Mouse (Mus musculus) heart, adult 9 months (tissue): ENCODE data around the gene Slc25a31.
A peak's percentile ranks its signal among the peaks of the same experiment; 100 is the strongest.

Experiments used
- DNase-seq, 2 experiments: peaks; one replicate each; pipeline ENCODE4 v3.0.0; 2022; ENCODE audit warnings: low spot score in 2 of 2

Slc25a31 gene

DNA sequence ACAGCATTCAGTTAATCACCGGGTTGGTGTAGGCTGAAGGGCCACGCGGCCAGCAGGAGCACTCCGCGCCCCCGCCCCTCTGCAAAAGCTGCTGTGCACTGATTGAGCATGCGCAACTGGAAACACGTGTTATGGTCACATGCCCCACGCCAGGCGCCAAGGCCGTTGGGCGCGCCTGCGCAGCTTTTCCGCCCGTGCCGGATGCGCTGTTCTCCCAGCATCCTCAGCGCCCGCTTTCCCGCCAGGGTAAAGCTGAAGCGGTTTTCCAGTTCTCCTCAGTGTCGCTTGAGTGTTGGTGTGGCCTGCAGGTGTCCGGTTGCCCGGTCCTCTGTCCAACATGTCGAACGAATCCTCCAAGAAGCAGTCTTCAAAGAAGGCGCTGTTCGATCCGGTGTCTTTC, at the start of gene Slc25a31:
Gene Slc25a31 (plus strand): TSS at position 201 of the 400 bp plus-strand sequence.
- no peak for DNase-seq

DNA sequence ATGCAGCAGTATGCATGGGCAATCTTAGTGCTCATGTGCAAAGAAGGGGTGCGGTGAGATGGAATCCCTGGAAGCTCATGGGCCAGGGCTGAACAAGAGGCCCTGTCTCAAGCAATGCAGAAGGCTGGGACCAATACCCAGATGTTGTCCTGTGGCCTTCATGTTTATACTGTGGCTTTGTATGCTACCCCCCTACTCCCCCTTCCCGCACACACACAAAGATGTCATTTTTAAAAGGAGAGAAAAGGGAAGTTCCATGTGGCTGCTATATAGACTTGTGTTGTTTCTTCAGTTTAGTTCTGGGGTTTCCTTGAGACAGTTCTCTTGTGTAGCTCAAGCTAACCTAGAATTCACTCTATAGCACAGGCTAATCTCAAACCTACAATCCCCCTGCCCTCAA, 48.4 kb upstream of the Slc25a31 start:
- no peak for DNase-seq

DNA sequence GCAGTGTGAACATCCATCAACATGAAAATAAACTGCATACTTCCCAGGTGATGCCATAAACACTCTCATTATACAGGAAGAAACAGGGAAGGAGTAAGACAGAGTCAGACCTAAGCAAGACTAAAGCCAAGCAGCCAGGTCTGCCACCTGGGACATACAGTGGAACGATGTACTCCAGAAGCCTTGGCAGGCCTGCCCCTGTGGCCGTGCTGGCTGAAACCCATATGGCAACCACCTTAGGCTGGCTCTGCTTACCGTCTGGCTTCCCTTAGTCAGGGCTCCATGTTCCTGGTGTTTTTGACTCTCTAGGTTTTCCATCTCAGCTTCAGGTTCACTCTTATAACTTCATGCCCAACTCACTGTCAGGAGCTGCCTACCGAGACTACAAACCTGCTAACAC, 42.5 kb upstream of the Slc25a31 start:
- peak in 1 of 2 experiments; percentile 21 for DNase-seq

DNA sequence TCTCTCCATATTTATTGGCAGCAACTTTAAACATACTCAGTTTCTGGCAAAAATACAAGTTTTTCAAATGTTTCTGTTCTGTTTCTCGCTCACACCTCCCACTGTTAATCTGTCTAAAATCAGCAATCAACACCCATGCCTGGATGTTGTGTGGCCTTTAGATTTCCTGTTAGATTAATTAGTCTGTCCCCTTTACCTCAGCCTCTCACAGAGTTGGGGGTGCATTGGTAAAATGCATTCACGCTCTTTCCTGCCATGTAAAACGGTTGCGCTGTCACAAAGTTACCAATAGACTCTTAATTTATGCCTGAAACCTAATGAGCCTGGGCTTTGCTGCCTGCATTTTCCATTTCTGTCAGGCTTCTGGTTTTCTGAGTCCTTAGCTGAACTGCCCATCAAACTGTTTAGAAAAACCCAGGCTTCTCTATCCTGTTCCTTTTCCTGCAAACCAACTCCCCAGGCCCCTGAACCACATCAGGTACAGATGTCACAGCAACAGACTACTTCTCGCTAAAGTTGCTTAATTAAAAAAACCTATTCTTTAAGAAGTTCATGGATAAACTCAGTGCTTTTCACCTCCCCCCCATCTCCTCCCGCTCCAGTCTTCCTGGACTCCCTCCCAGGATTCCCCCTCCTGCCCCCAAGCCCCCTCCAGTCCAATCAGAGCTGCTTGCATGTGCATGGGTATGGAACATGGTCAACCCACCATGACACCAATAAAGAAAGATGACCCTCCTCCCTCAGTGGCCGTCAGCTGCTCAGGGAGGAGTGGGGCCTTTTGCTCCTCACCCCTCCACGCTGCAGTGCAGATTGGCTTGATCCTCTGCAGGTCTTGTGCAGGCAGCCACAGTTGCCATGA, 41.6 kb upstream of the Slc25a31 start:
- no peak for DNase-seq

DNA sequence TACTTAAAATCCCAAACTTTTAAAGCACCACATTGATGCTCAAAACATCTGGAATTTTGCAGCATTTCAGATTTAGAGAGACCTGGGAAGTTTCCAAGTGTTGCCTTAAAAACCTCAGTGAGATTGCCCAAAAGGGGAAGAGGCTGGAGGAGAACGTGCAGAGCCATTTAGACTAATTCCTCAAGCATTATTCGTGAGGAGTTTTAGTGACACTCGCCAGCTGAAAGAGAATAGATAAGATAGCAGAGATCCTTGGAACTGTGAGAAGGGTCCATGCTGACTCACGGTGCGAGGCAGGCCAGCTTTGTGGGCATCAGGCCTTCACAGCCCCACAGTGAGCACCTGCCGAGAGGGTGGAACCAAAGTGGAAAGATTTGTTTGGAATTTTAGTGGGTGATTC, 39.8 kb upstream of the Slc25a31 start:
- no peak for DNase-seq

DNA sequence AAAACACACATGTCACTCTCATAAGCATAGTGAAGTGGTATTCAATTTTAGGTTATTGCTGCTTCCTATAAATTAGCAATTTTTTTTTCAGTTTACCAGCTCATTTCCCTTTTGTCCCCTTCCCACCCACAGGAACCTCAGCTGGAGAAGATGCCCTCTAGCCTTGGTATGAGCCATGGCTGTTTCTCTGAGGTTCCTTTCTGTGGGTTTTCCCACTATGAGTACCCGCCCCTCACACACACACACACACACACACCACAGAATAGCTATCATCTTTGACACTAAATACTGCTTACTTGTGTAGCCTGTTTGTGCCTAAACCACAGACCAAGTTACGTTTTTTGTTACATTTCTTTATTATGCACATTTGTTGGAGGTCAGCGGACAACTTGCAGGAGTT, 39.3 kb upstream of the Slc25a31 start:
- no peak for DNase-seq

DNA sequence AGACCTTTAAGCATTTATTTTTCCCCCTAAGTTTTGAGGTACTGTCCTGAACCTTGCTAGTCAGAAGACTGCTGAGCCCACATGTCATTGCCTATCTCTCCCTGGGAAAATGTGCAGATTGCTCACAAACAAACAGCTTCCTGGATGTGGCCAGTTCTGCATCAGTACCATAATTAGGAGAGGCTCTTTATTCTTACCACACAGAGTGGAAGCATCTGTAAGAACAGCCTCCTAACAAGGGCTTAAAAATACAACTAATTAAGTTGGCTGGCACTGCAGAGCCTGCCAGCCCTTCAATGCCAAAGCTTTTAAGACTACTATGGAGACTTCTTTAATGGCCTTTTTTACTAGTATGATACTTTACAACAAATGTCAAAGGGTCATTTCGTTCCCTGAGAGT, 35.1 kb upstream of the Slc25a31 start:
- no peak for DNase-seq

DNA sequence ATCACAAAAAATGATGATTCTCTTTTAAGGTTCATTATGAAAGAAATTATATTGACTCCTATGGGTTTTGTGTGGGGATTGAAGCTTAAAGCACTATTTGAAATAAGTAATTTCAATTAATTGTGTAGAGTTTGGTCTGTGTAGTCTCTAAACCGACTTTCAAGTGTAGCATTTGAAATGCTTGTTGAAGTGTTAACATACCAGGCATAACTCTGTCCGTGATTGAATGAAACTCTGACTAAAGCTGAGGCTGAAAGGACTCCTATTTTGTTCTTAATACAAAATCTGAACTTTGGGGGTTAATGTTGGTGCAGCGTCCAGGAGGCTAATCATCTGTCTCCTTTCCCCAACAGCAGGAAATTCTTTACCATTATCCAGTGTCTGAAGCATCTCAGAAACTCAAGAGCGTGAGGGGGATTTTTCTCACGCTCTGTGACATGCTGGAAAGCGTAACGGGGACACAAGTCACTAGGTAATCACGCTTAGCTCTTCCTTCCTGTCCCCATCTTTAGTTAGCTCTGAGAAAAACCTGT, 33.7 kb upstream of the Slc25a31 start:
- no peak for DNase-seq

DNA sequence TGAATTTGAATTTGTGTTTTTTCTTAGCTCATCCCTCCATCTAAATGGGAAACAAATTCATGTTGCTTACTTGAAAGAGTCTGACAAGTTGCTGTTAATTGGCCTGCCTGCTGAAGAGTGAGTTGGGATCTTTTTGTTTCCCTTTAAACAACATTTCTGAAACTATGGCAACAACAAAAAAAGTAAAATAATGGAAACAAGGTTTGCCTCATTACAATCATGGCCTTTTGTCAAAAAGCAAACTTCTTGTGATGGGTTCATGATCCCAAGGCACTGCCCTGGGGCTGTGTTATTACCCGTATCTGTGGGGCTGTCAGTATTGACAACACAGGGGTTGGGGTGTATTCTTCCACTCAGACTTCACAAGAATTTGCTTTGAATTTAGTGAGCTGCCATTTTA, 29.8 kb upstream of the Slc25a31 start:
- no peak for DNase-seq

DNA sequence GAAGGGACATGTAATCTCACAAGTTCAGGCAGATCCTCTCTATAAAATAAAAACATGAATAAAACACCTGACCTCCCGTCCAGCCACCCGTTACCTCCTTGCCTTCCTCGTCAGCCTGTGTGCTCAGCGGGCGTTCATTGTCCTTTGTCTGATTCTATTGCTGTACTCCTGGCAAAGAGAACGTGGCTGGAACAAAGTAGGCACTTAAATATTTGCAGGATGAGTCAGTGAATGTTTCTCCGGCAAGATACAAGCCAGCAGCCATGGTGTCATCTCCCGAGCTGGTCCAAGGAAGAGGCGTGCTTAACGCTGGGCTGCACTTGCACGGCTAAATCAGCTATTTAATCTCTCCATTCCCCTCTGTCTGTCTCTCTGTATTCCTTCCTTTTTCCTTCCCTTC, 26.3 kb upstream of the Slc25a31 start:
- peak; percentile 17 to 46 for DNase-seq

DNA sequence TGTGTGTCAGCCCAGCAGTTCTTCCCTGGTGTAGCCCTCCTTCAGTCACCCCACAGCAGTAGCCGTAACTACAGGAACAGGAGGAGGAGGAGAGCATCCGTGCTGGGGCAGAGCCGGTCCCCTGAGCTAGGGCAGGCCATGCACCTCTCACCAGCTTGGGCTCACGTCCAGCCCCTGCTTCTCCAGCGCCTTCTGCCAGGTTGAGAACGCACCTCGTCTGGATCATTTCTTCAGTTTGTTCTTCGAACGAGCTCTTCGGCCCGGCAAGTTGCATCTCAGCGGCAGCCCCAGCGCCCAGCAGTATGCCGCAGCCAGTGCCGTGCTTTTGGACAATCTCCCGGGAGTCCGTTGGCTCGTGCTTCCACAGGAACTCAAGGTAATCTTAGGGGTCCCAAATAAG, 25.5 kb upstream of the Slc25a31 start:
- no peak for DNase-seq

DNA sequence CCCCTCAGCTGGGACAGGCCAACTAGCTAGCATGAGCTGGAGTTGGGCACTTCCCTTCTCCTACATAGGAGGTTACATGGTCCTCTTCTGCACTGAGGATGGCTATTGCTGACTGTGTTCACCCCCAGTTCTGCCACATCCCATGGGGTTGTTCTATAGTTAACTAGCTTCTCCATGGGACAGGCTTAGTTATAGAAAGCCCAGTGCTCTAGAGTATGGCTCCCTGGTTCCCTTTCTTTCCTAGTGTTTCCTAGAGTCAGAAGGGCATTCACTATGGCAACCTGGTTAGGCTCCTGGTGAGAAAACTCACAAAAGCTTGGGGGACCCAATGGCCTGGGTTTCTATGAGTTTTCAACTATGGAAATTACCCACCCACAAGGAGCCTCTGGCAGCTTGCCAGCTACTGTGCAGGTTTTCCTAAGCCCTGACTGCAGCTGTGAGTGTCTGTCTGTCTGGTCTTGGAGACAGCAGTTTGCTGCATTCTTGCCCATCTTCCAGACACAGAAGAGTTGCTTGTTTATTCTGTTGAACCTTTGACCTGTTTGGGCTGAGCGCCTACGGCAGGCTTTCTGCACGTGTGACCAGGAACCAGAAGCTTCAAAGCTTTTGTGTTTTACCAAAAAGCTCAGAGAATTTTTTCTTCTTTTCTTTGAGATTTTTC, 22.7 kb upstream of the Slc25a31 start:
- DNase-seq: no peak

DNA sequence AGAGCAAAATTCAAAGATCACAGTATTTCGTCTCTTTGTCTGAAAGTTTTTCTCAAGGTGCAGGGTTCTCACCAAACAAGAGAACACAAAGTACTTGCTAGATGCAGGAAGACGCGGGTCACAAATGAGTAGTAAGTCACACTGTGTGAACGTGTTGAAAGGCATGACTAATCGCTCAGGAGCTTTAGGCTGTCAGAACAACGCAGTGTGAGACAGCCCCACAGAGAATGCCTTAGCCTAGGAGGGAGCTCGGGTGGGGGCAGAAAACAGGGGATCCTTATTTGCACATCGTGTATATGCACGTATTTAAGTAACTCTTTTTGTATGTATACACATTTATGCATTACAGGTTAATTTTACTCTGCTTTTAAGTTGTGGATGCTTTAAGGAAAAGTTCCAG, 21.8 kb upstream of the Slc25a31 start:
- DNase-seq: no peak

DNA sequence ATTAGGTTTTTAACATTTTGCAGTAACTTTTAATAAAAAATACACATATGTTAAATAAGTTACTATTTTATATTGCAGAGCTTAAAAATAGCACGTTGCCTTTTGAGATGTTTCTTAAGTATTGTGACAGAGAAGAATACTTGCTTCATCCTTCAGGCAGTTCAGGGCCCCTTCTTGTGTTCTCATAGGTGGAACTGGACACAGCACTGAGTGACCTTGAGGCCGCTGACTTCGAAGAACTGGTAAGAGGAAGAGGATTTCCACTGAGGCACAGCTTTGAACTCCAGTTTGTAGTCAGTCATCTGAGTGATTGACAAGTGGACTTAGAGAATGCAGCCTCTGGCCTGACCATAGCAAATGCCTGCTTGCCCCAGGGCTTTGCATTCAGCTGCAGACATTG, 21.1 kb upstream of the Slc25a31 start:
- DNase-seq: no peak

DNA sequence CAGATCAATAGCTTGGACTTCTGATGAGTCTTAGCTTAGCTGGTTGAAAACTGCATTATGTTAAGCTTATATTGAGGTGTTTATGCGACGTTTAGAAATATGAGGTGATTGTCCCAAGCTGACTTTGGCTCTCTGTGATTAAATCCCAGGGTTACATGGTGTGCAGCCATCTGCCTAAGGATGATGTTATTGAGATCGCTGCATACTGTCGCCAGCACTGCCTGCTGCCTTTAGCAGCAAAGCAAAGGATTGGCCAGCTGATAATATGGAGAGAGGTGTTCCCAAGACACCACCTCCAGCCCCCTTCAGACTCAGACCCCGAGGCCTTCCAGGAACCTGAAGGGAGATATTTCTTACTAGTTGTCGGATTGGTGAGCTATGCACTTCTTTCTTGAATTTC, 17.1 kb upstream of the Slc25a31 start:
- no peak for DNase-seq

DNA sequence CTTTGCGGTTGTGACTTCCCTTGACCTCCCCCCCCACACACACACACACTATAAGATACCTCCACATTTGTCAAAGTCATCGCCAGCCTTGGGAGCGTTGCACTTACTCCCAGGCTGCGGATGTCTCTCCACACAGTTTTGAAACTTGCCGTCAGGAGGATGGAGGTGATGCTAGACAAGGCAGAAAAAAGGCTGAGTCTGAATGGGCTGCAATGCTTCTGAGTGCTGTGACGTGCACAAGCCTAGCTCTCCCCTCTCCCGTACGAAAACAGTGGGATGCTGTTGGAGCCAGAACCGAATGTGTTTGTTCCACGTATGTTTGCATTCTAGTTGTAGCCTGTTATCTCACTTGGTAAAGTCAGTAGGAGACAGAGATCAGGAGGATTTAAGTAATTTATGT, 15.2 kb upstream of the Slc25a31 start:
- no peak for DNase-seq

DNA sequence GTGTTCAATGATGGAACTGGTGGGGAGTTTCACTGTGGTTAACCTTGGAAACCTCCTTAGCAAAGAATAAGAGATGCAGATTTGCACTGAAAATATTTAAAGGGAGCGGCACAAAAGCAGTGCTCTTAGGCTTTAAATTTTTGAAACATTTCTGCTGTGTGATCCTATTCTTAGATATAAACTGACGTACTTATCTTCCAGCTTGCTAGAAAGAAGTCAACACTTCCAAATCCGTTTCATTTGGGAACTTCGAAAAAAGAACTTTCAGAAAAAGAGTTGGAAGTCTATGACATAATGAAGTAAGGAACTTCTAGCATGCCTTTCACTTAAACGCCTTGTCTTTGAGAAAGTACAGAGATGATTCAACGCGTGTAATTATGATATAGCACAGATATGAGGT, 14.7 kb upstream of the Slc25a31 start:
- DNase-seq: no peak

DNA sequence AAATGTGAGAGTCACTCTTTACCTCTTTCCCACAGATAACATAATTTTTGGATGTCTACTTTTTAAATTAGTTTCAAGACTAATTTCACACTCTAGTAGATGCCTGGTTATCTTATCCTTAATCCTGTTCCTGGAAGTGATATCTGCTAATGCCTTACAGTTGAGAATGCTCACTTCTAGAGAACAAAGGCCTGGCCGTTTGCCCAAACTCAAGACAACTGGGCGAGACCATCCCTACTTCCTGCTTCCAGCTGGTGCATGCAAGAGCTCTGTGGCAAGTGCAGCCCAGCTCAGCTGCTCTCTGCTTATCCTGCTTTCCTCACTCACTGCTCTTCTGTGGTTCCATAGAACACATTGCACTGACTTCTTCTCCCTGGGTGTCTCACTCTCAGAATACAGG, 14.2 kb upstream of the Slc25a31 start:
- peak in 1 of 2 experiments; percentile 22 for DNase-seq

DNA sequence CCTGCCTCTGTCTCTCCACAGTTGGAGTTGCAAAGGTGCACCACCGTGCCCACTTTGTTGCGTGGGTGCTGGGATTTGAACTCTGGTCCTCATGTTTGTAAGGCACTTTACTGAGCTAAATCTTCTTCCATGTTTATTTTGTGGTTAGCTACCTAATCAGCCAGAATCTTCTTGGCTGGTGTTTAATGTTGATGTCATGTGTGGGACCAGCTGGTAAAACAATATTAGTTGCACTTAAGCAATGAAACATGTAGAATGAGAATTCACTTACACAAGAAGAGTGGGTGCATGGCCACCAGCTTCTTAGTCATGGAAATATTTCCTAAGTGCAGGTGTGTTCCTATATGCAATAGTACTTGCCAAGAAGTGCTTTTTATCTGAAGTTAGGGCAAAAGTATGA, 13.5 kb upstream of the Slc25a31 start:
- no peak for DNase-seq

DNA sequence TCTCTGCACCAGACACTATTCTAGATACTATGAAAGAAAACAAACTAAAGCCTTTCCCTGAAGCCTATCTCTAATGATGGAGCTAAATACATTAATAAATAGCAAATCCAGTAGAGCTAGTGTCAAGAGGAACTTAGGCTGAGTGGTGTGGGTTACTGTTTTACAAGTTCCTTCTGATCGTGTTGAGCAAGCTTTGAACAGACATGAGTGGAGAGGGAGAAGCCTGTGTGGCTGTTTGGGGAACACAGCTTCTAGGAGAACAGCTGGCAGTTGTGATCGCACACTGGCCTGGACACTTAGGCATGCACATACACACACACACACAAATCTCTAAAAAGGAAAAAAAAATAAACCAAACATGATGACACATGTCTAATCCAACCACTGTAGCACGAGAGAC, 9.8 kb upstream of the Slc25a31 start:
- no peak for DNase-seq

DNA sequence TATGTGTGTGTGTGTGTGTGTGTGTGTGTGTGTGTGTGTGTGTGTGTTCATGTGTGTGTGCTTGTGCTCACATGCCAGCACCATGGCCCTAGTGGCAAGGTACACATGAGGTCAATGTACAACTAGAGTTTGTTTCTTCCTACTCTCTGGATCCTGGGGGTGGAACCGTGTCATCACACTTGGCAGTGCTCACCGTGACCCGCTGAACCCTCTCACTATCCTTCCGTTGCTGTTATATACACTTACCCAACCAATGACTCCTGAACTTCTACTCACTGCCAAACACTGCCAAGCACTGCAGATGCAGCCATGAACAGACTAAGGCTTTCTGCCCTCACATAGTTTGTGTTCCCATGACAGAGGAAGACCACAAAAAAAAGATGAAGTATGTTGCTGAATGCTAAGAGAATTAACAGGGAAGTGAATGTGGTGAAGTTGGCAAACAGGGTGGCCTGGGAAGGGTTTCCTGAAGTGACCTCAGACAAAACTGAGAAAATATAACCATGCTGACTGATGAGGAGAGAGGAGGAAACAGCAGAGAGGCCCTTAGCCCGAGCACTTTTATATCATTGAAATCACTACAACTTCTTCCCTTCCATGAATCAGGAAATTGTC, 3.7 kb upstream of the Slc25a31 start:
- DNase-seq: peak; percentile 27 to 36

DNA sequence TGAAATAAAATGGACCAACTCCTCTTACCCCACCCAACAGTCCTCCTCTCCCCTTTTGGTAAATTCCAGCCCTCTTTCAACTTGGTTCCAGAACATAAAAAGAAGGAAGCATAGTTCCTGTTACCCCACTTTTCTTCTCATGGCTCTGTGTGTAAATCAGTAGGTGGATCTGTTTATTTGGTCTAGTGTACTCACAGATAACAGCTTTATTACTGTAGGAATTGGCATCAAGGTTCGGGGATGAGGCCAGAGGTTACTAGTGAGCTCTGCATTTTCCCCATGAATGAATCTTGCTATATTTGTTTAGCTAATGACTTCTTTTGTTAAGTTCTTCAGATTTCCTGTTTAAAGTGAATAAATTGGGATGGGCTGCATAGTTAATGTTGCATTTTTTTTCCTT, 7.4 kb downstream of the Slc25a31 start:
- no peak for DNase-seq

DNA sequence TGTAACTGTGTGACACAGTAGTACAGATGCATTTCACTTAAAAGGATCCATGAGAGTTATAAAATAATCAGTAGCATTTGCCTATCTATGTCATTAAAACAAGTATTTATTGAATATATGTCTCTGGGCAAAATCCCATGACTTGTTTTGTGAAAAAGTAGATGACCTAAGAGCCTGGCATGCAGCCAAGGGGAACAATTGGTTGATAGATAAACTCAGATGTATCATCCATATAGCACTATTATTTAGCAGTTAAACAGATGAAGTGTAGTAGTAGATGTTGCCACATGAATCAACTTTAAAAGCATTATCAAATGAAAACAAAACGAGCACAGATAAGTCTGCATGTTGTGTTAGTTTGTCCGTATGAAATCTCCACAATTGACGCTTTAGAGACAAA, 10.4 kb downstream of the Slc25a31 start:
- DNase-seq: no peak
